Mouse (Mus musculus): Measurements from ENCODE around the gene Scamp3.
A peak's percentile ranks its signal among the peaks of the same experiment; 100 is the strongest.

The Scamp3 gene

GRCm38 (mm10) chr3:89226361-89226760 is 49.1 kb downstream of the Scamp3 start:
- peak; percentile 19 for DNase-seq (ENCODE audit: low spot score)

GRCm38 (mm10) chr3:89226900-89227299 is 49.6 kb downstream of the Scamp3 start, which contains the start of gene Mtx1:
Gene Mtx1, minus strand, starts transcription at chr3:89227088.
- DNase-seq (ENCODE audit: low spot score), result no peak

GRCm38 (mm10) chr3:89227307-89228179 is 50.3 kb downstream of the Scamp3 start:
- peak; percentile 92 for DNase-seq (ENCODE audit: low spot score)

- peak; percentile 87 for DNase-seq (ENCODE audit: low spot score)
These were observed 50.9 kb downstream of the Scamp3 start for GRCm38 (mm10) chr3:89228180-89228549.

GRCm38 (mm10) chr3:89228836-89229235 is 51.6 kb downstream of the Scamp3 start, which contains the start of gene Muc1:
Gene Muc1, plus strand, starts transcription at chr3:89229057.
- DNase-seq (ENCODE audit: low spot score), result peak; percentile 14

GRCm38 (mm10) chr3:89229276-89229675 is 52.0 kb downstream of the Scamp3 start:
- DNase-seq (ENCODE audit: low spot score), result no peak

- no peak for DNase-seq (ENCODE audit: low spot score)
These were observed 53.3 kb downstream of the Scamp3 start for GRCm38 (mm10) chr3:89230561-89230960.

- no peak for DNase-seq (ENCODE audit: low spot score)
These were observed 54.1 kb downstream of the Scamp3 start for GRCm38 (mm10) chr3:89231345-89231744.

- DNase-seq (ENCODE audit: low spot score), result no peak
These were observed 54.6 kb downstream of the Scamp3 start for GRCm38 (mm10) chr3:89231772-89232275.

All from layer of hippocampus, adult 11-12 months (tissue).